Mouse (Mus musculus) cerebral cortex, adult 2 months (tissue): ENCODE results near the gene Tbc1d22a.

Experiments
- WGBS: fragments of 180-500 bp; shearing (Covaris S2); methylation state at CpG from one replicate; pipeline ENCODE4 v1.1.7; 2018; 5-methylcytosine and 5-hydroxymethylcytosine counted together

Tbc1d22a gene

GRCm38 (mm10) chr15:86213753-86214548 is at the start of gene Tbc1d22a:
Tbc1d22a (plus strand) TSS chr15:86214459.
- under 1% methylated on average over 64 of the region's 64 CpGs for WGBS

DNA sequence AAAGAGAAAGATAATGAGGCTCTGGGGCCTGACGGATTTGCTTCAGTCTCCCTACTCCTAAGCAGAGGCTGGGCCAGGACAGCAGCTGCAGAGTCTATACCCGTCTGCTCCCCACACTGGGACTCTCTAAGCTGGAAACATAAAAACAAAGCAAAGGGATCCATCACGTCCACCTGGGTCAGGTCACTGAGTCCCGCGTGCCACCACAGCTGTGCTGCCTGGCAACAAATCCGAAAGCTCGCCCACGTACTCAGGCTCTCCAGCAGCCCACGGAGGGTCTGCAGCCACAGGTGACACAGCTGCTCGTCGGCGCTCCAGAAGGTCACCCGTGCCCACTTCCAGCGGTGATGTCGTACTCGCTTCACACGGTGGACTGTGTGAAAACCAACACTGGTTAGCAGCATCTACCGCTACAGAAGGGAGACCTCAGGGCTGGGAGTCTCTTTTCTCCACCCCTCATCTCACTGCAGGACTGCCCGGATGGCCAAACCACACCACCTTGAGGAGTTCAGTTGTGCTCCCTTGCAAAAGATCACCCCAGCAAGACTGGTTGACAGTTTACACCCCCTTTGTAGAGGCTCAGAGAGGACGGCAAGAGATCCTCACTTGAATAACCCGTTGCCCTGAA is 49.4 kb upstream of the Tbc1d22a start:
- 85% methylated on average over 21 of the region's 21 CpGs for WGBS

DNA sequence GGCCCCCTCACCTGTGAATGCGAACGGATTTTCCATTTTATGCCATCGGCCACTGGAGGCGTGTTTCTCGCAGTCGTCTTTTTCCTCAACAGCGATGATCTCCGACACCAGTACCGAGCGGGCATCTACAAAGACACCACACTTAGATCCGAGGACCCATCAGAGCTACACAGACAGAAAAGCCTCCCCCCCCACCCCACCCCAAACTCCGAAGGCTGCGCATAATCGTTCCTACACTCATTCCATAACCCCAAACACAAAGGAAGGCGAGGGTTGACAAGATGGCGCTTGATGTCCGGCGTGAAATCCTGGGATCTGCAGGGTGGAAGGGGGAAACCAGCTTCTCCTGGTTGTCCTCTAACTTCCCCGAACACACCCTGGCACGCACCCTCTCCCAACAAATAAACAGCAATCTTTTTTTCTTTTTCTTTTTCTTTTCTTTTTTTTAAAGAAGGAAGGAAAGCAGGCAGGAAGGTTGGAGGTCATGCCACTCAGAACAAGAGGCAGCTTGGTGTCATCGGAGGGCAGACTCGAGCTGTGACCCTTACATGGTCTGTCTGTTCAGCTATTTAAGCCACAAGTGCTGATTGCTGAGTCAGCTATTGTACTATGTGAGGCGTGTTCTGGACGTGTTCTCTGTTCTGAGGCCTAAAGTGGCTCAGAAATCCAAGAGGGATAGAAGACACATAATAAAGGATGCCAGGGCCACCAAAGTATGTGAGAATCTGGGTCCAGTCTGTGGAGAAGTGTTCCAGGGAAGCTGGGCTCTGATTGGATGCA is 48.3 kb upstream of the Tbc1d22a start:
- WGBS, result 91% methylated on average over 24 of the region's 24 CpGs

GRCm38 (mm10) chr15:86167032-86167655 is 47.1 kb upstream of the Tbc1d22a start:
- 59% methylated on average over 7 of the region's 7 CpGs for WGBS

GRCm38 (mm10) chr15:86167787-86168504 is 46.3 kb upstream of the Tbc1d22a start:
- WGBS, result 51% methylated on average over 10 of the region's 10 CpGs

DNA sequence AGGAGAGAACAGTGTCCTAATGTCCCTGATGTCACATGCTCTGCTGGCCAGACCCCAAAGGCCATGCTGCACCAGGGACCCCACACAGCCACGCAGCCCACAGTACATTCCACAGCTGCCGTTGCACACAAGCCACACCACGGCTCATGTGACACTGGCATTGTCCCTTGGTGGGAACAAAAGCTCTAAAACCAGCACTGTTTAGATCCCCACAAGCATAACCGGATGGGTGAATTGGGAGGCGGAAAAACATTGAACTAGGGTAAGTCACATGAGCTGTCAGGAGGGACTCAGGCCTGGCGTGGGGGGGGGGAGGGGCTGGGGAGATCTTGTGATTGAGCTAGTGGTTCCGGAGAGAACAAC is 45.8 kb upstream of the Tbc1d22a start:
- 34% methylated on average over 7 of the region's 7 CpGs for WGBS

GRCm38 (mm10) chr15:86168941-86169816 is 45.1 kb upstream of the Tbc1d22a start:
- WGBS, result 66% methylated on average over 12 of the region's 12 CpGs

GRCm38 (mm10) chr15:86169817-86170110 is 44.5 kb upstream of the Tbc1d22a start:
- WGBS, result 64% methylated on average over 4 of the region's 4 CpGs

DNA sequence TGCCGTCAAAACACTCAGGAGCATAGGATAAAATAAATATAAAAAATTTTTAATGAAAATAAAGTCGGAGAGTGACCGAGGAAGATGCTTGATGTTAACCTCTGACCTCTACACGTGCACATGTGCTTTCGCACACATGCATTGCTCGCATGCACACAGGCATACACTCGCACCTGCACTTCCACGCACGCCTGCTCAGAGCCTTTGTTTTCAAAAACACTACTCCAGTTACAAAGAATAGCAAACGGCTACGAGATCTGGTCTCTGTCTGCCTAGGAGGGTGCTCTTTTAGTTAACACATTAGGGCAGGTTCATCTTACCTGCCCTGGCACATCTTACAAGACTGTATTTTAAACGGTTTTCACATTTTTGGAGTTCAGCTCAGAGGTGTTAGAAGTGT is 42.9 kb upstream of the Tbc1d22a start:
- WGBS, result 83% methylated on average over 12 of the region's 12 CpGs

- WGBS, result 62% methylated on average over 3 of the region's 3 CpGs
These were observed 42.1 kb upstream of the Tbc1d22a start for GRCm38 (mm10) chr15:86172124-86172523.

- 74% methylated on average over 6 of the region's 6 CpGs for WGBS
These were observed 41.7 kb upstream of the Tbc1d22a start for GRCm38 (mm10) chr15:86172526-86172925.

GRCm38 (mm10) chr15:86173136-86173985 is 40.9 kb upstream of the Tbc1d22a start:
- WGBS, result 44% methylated on average over 16 of the region's 16 CpGs

DNA sequence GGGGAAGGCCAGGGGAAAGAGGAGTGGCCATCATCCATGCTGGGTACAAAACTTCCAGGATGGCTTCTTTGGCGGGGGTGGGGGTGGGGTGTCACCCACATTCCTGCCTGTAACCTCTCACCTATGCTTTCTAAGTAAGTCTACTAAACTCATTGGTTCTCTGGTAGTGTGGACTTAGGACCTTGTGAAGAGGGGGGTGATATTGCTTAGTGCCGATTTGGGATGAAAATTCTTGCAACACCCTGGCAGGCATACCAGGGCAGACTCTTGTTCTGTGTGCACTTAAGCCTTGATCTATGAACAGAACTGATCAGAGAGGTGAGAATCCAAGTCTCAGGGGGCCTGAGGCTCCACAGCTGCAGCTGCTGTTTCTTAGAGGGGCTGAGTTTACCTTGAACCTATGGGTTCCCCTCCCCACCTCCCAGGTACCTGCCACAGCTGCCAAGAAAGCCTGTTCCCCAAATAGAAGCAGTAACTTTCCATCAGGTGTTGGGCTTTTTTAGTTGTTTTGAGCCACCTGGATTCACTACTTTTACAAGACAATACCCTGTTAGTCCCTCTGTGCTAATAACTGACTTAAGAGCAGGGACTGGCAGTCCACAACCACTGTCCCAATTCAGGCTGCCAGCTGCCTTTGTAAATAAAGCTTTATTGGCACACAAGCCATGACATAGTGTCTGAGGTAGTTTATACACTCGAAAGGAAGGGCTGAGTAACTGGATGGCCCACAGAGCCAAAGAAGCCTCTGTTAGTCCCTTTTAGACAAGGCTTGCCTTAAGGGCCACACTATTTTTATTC is 38.8 kb upstream of the Tbc1d22a start:
- WGBS, result 83% methylated on average over 3 of the region's 3 CpGs

GRCm38 (mm10) chr15:86176166-86176565 is 38.1 kb upstream of the Tbc1d22a start:
- 90% methylated on average over 10 of the region's 10 CpGs for WGBS

DNA sequence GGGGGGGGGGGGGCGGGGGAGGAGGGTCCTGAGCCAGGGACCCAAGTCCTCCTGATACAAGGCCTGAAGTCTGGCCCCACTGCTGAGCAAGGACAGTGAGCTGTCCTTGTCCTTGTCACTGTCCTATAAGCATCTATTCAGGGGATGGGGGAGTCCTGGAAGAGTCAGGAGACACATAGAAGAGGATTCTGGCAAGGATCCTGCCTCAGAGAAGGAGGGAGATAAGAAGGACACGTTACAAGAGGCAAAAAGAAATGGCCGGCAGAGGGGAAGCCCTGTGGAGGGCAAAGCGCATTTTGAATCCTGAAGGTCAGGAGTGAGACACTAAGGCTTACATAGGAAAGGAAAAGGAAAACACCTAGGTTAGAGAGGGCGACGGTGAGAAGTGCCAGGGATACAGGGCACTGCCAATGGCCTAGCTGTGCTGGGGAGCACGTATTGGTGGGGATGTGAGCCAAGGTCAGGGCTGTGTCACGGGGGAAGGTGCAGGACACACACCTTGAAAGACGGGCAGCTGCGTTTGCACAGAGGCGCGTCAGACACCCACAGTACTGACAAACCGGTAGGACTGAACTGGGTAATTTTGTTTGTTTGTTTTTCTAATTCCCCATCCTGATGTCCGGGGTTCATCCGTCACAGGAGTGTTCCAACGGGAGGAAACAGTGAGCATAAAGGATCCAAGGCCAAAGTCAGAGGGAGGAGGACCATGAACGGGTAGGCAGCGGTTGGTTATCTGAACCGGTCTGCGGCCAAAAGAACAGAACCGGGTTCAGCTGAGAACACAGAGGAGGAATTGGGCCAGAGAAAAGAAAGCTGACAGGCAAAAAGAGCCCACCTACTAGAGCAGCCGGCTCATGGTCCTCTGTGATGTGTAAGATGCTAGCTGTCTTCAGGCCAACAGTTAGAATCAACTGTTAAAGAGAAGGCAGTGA is 37.2 kb upstream of the Tbc1d22a start:
- WGBS, result 64% methylated on average over 22 of the region's 22 CpGs

DNA sequence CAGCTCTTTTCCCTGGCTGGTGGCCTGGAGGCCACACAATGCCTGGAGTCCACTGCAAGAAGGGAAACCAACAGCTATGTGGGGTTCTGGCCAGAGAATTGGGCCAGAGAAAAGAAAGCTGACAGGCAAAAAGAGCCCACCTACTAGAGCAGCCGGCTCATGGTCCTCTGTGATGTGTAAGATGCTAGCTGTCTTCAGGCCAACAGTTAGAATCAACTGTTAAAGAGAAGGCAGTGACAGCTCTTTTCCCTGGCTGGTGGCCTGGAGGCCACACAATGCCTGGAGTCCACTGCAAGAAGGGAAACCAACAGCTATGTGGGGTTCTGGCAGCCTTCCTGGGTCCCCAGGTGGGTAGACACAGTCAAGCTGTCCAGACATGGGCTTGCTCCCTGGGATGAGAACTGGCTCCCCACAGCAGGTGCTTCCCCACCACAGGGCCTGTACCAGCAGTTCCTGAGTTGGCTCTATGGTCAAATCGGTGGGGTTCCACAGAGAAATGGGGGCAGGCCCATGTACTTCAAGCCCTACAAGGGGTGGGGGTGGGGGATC is 36.5 kb upstream of the Tbc1d22a start:
- 50% methylated on average over 2 of the region's 2 CpGs for WGBS

DNA sequence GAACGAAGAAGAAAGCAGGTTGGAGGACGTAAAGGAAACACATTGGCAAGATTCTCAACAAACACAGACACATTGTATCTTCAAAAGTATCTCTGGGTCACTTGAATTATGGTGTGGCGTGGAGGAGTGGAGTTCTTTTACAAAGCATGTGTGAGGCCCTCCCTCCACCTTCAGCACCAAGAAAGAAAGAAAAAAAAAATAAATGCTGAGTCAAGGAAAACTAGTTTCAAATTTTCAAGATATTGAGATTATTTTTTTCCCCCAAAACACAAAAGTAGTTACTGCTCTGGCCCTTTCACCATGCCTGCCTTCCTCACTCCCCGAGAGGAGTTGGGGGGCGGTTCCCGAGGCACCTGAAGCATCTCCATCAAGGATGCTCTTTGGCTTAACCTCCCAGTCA is 35.7 kb upstream of the Tbc1d22a start:
- 91% methylated on average over 6 of the region's 6 CpGs for WGBS
